Mouse (Mus musculus): ENCODE results near the gene Pdcd4.
A peak's percentile ranks its signal among the peaks of the same experiment; 100 is the strongest.
"Not testable (repeated sequence)": the region's sequence is repeated elsewhere in the genome, so short reads cannot be mapped to it uniquely, and the experiment has no call there.

Pdcd4 gene

GRCm38 (mm10) chr19:53901931-53902738 lies 10.1 kb downstream of the Pdcd4 start:
- DNase-seq (ENCODE audit: low read depth) = peak; percentile 75

GRCm38 (mm10) chr19:53902739-53903487 lies 10.9 kb downstream of the Pdcd4 start:
- DNase-seq (ENCODE audit: low read depth) = peak; percentile 97

- DNase-seq (ENCODE audit: low read depth) = peak; percentile 81
Measured at GRCm38 (mm10) chr19:53903507-53904321, 11.7 kb downstream of the Pdcd4 start.

GRCm38 (mm10) chr19:53904833-53905480 lies 12.9 kb downstream of the Pdcd4 start:
- peak; percentile 57 for DNase-seq (ENCODE audit: low read depth)

GRCm38 (mm10) chr19:53906033-53906702 lies 14.1 kb downstream of the Pdcd4 start:
- peak; percentile 65 for DNase-seq (ENCODE audit: low read depth)

GRCm38 (mm10) chr19:53906703-53907070 lies 14.7 kb downstream of the Pdcd4 start:
- DNase-seq (ENCODE audit: low read depth) = peak; percentile 39

- DNase-seq (ENCODE audit: low read depth) = no peak
Measured at GRCm38 (mm10) chr19:53914950-53915349, 22.9 kb downstream of the Pdcd4 start.

- no peak for DNase-seq (ENCODE audit: low read depth)
Measured at GRCm38 (mm10) chr19:53919541-53919940, 27.5 kb downstream of the Pdcd4 start.

GRCm38 (mm10) chr19:53921996-53922395 lies 30.0 kb downstream of the Pdcd4 start:
- not testable (repeated sequence) for DNase-seq (ENCODE audit: low read depth)

- DNase-seq (ENCODE audit: low read depth) = peak; percentile 82
Measured at GRCm38 (mm10) chr19:53925338-53925751, 33.3 kb downstream of the Pdcd4 start.

GRCm38 (mm10) chr19:53926705-53927104 lies 34.7 kb downstream of the Pdcd4 start:
- DNase-seq (ENCODE audit: low read depth) = no peak

GRCm38 (mm10) chr19:53929218-53929617 lies 37.2 kb downstream of the Pdcd4 start:
- no peak for DNase-seq (ENCODE audit: low read depth)

GRCm38 (mm10) chr19:53933050-53933449 lies 41.0 kb downstream of the Pdcd4 start:
- DNase-seq (ENCODE audit: low read depth) = no peak

- DNase-seq (ENCODE audit: low read depth) = no peak
Measured at GRCm38 (mm10) chr19:53934046-53934445, 42.0 kb downstream of the Pdcd4 start.

- peak; percentile 8 for DNase-seq (ENCODE audit: low read depth)
Measured at GRCm38 (mm10) chr19:53939467-53939866, 47.4 kb downstream of the Pdcd4 start.

- peak; percentile 2 for DNase-seq (ENCODE audit: low read depth)
Measured at GRCm38 (mm10) chr19:53941139-53941538, 49.1 kb downstream of the Pdcd4 start.

- peak; percentile 13 for DNase-seq (ENCODE audit: low read depth)
Measured at GRCm38 (mm10) chr19:53942342-53942741, 50.3 kb downstream of the Pdcd4 start.

GRCm38 (mm10) chr19:53943802-53944785 lies 52.1 kb downstream of the Pdcd4 start, which contains the start of the genes Shoc2 and Bbip1:
TSS of gene Shoc2 (plus strand) at chr19:53944306.
TSS of gene Bbip1 (minus strand) at chr19:53944627.
- DNase-seq (ENCODE audit: low read depth) = peak; percentile 100

GRCm38 (mm10) chr19:53944786-53945169 lies 52.7 kb downstream of the Pdcd4 start:
- DNase-seq (ENCODE audit: low read depth) = no peak

Data from naive thymus-derived CD4-positive, alpha-beta T cell, adult 2 months (primary cell).